Comparison of ENCODE assay signal across 10 mouse cellular contexts in the genomic region with DNA sequence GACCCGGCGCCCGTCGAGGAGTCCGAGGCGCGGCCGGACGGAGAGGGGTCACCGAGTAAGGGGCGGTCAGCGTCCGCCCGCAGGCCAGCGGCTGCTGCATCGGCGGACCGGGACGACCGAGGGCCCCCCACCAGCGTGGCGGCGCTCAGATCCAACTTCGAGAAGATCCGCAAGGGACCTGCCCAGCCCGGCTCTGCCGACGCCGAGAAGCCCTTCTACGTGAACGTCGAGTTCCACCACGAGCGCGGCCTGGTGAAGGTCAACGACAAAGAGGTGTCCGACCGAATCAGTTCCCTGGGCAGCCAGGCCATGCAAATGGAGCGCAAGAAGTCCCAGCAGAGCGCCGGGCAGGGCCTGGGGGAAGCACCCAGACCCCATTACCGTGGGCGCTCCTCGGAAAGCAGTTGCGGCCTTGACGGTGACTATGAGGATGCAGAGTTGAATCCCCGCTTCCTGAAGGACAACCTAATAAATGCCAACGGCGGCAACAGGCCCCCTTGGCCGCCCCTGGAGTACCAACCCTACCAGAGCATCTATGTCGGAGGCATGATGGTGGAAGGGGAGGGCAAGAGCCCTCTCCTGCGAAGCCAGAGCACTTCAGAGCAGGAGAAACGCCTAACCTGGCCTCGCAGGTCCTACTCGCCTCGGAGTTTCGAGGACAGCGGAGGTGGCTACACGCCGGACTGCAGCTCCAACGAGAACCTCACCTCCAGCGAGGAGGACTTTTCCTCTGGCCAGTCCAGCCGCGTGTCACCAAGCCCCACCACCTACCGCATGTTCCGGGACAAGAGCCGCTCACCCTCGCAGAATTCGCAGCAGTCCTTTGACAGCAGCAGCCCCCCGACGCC. TPM values are rescaled to one million over a fixed set of nuclear protein-coding genes. Genes with fewer than 3 reads are reported as not detected.
DNase-seq lines count a peak whose midpoint lies in the region; ATAC-seq and TF ChIP-seq lines count a peak whose summit lies in the region.
"Had no signal": no experiment of that assay in that cellular context is flagged by ENCODE, and none has a peak within 500 bp of the region (broad histone marks: within the 10 kb centered on the region; RNA-seq: fewer than 3 reads in every experiment).

No protein-coding gene starts in this region.

- H3K36me3 ChIP-seq in E14TG2a.4 (ENCODE audit: insufficient read depth, low read length): peaks cover 11% of the 10 kb centered on the region; the same call in 1 of the 2 replicates
- H3K36me3 ChIP-seq in embryonic facial prominence, embryonic 11.5 days (replicated peaks; ENCODE audit: control insufficient read depth, insufficient read depth, low read depth, low read length): no peaks in the 10 kb centered on the region
- peaks cover 4% of the 10 kb centered on the region; the same call in 1 of the 2 replicates for H3K36me3 ChIP-seq in hindbrain, embryonic 13.5 days
- H3K36me3 ChIP-seq in liver, embryonic 11.5 days (ENCODE audit: control insufficient read depth, insufficient read depth, low read length): no peaks in the 10 kb centered on the region; the same call in 1 of the 2 replicates
- H3K36me3 ChIP-seq in neural tube, embryonic 15.5 days: no peaks in the 10 kb centered on the region

- H3K27ac ChIP-seq in embryonic facial prominence, embryonic 11.5 days (replicated peaks; ENCODE audit: low read depth, low read length): no peak overlapping the region
- peak overlapping the region; percentile 93 for H3K27ac ChIP-seq in hindbrain, embryonic 13.5 days
- H3K27ac ChIP-seq in liver, embryonic 11.5 days (ENCODE audit: low read depth, low read length): no peak overlapping the region
- peak overlapping the region; percentile 96 for H3K27ac ChIP-seq in neural tube, embryonic 15.5 days (replicated peaks)
- H3K27ac ChIP-seq: macrophage had no signal

- H3K4me1 ChIP-seq in E14TG2a.4 (replicated peaks; ENCODE audit: low read depth, low read length): peaks cover 49% of the 10 kb centered on the region
- H3K4me1 ChIP-seq in embryonic facial prominence, embryonic 11.5 days (ENCODE audit: control insufficient read depth, insufficient read depth, low read length): peaks cover 8% of the 10 kb centered on the region
- peaks cover 78% of the 10 kb centered on the region for H3K4me1 ChIP-seq in hindbrain, embryonic 13.5 days (replicated peaks)
- H3K4me1 ChIP-seq in liver, embryonic 11.5 days (replicated peaks; ENCODE audit: control insufficient read depth, insufficient read depth, low read length): peaks cover 34% of the 10 kb centered on the region
- peaks cover 74% of the 10 kb centered on the region for H3K4me1 ChIP-seq in neural tube, embryonic 15.5 days

- peak overlapping the region; percentile 83 for H3K9ac ChIP-seq in embryonic facial prominence, embryonic 11.5 days (replicated peaks; ENCODE audit: low read length)
- peak overlapping the region; percentile 93 for H3K9ac ChIP-seq in hindbrain, embryonic 13.5 days
- peak overlapping the region; percentile 68 for H3K9ac ChIP-seq in liver, embryonic 11.5 days (ENCODE audit: low read depth, low read length)
- H3K9ac ChIP-seq in neural tube, embryonic 15.5 days (replicated peaks): peak overlapping the region; percentile 72

- no peak for ATAC-seq in embryonic facial prominence, embryonic 11.5 days (replicated peaks; ENCODE audit: insufficient number of reproducible peaks, low FRiP score, low TSS enrichment, low read depth)
- ATAC-seq in hindbrain, embryonic 13.5 days (ENCODE audit: low FRiP score): no peak
- no peak for ATAC-seq in liver, embryonic 11.5 days (replicated peaks; ENCODE audit: low FRiP score)
- ATAC-seq in neural tube, embryonic 15.5 days (ENCODE audit: low FRiP score): no peak
- ATAC-seq in granulocyte monocyte progenitor cell, adult 5-6 weeks (replicated peaks; ENCODE audit: poor library complexity, severe bottlenecking): no peak
- ATAC-seq: Patski had no signal

- H3K9me3 ChIP-seq in E14TG2a.4 (ENCODE audit: low read length): no peaks in the 10 kb centered on the region
- H3K9me3 ChIP-seq in embryonic facial prominence, embryonic 11.5 days (replicated peaks; ENCODE audit: control insufficient read depth, low read length): no peaks in the 10 kb centered on the region
- no peaks in the 10 kb centered on the region for H3K9me3 ChIP-seq in hindbrain, embryonic 13.5 days
- H3K9me3 ChIP-seq in liver, embryonic 11.5 days (ENCODE audit: control insufficient read depth, low read length): no peaks in the 10 kb centered on the region
- H3K9me3 ChIP-seq in neural tube, embryonic 15.5 days (replicated peaks): no peaks in the 10 kb centered on the region

- H3K27me3 ChIP-seq in E14TG2a.4 (ENCODE audit: insufficient read depth, low read length): peaks cover 40% of the 10 kb centered on the region
- H3K27me3 ChIP-seq in embryonic facial prominence, embryonic 11.5 days (ENCODE audit: control insufficient read depth, insufficient read depth, low read length): no peaks in the 10 kb centered on the region
- H3K27me3 ChIP-seq in hindbrain, embryonic 13.5 days: 0 out of 2 replicates have a peak, but pooled peaks cover 3% of the 10 kb centered on the region
- H3K27me3 ChIP-seq in liver, embryonic 11.5 days (replicated peaks; ENCODE audit: control insufficient read depth, insufficient read depth, low read length): peaks cover 20% of the 10 kb centered on the region
- H3K27me3 ChIP-seq in neural tube, embryonic 15.5 days (replicated peaks): no peaks in the 10 kb centered on the region
- H3K27me3 ChIP-seq: Patski had no signal

- peak overlapping the region; percentile 97 for H3K4me2 ChIP-seq in embryonic facial prominence, embryonic 11.5 days (ENCODE audit: low read depth, low read length)
- peak overlapping the region; percentile 98 for H3K4me2 ChIP-seq in hindbrain, embryonic 13.5 days
- H3K4me2 ChIP-seq in liver, embryonic 11.5 days: peak overlapping the region; percentile 80
- peak overlapping the region; percentile 94 for H3K4me2 ChIP-seq in neural tube, embryonic 15.5 days

- no peak for TF ChIP-seq CTCF in E14TG2a.4 (conservative IDR thresholded peaks at IDR 0.05; ENCODE audit: low read length)

- WGBS in embryonic facial prominence, embryonic 11.5 days: 2% methylated on average over 70 of the region's 71 CpGs
- WGBS in hindbrain, embryonic 13.5 days: 1% methylated on average over 68 of the region's 71 CpGs
- 3% methylated on average over 71 of the region's 71 CpGs for WGBS in liver, embryonic 11.5 days
- 1% methylated on average over 71 of the region's 71 CpGs for WGBS in neural tube, embryonic 15.5 days

- H3K4me3 ChIP-seq in E14TG2a.4 (replicated peaks; ENCODE audit: low read length): peak overlapping the region; percentile 87
- H3K4me3 ChIP-seq in embryonic facial prominence, embryonic 11.5 days (ENCODE audit: low read depth, low read length): peak overlapping the region; percentile 93
- peak overlapping the region; percentile 88 for H3K4me3 ChIP-seq in hindbrain, embryonic 13.5 days
- H3K4me3 ChIP-seq in liver, embryonic 11.5 days (ENCODE audit: low read depth, low read length): peak overlapping the region; percentile 83
- peak overlapping the region; percentile 75 for H3K4me3 ChIP-seq in neural tube, embryonic 15.5 days (replicated peaks)

- peak; percentile 9 for DNase-seq in gastrocnemius, adult 18-20 months (ENCODE audit: low spot score)
- DNase-seq in gastrocnemius, postnatal 25 days: no peak
- DNase-seq in embryonic facial prominence, embryonic 11.5 days (ENCODE audit: low spot score): peak; percentile 30
- peak; percentile 62 for DNase-seq in liver, embryonic 11.5 days (ENCODE audit: low spot score)

RNA-seq across cellular contexts. Expression of gene Bcr, which starts 1.2 kb away (rescaled TPM):
- 1 to 10 TPM; 5.0 to 6.0 TPM for total RNA-seq in gastrocnemius, adult 18-20 months (2021)
- 1 to 10 TPM; 3.6 to 4.8 TPM for total RNA-seq in gastrocnemius, postnatal 25 days (2021)
- 10.3 and 11.2 TPM in 2 replicates for polyA plus RNA-seq in embryonic facial prominence, embryonic 11.5 days (2014; fragmentation: Nextera tagmentation; extraction: Ambion mirVana)
- polyA plus RNA-seq in hindbrain, embryonic 13.5 days (2015; fragmentation: Nextera tagmentation; extraction: Ambion mirVana): 15.1 and 15.8 TPM in 2 replicates
- 4.2 and 6.8 TPM in 2 replicates for polyA plus RNA-seq in liver, embryonic 11.5 days (2014; fragmentation: Nextera tagmentation; extraction: Ambion mirVana)
- 13.9 and 15.6 TPM in 2 replicates for polyA plus RNA-seq in neural tube, embryonic 15.5 days (2015; fragmentation: Nextera tagmentation; extraction: Ambion mirVana)
- 28.1 and 32.0 TPM in 2 replicates for total RNA-seq in granulocyte monocyte progenitor cell, adult 5-6 weeks (2014; fragmentation: Nextera tagmentation)
- total RNA-seq in granulocyte monocyte progenitor cell, adult 5-6 weeks (2017): 17.7 and 24.5 TPM in 2 replicates

RNA-seq across cellular contexts. Expression of gene Rab36, which starts 24.7 kb away (rescaled TPM):
- total RNA-seq in gastrocnemius, adult 18-20 months (2021): under 1 TPM; 0.28 to 0.32 TPM
- total RNA-seq in gastrocnemius, postnatal 25 days (2021): under 1 TPM; 0.46 to 0.54 TPM
- 7.6 and 8.5 TPM in 2 replicates for polyA plus RNA-seq in embryonic facial prominence, embryonic 11.5 days (2014; fragmentation: Nextera tagmentation; extraction: Ambion mirVana)
- polyA plus RNA-seq in hindbrain, embryonic 13.5 days (2015; fragmentation: Nextera tagmentation; extraction: Ambion mirVana): 14.4 and 15.7 TPM in 2 replicates
- polyA plus RNA-seq in liver, embryonic 11.5 days (2014; fragmentation: Nextera tagmentation; extraction: Ambion mirVana): 6.5 and 7.8 TPM in 2 replicates
- 16.7 and 17.4 TPM in 2 replicates for polyA plus RNA-seq in neural tube, embryonic 15.5 days (2015; fragmentation: Nextera tagmentation; extraction: Ambion mirVana)
- 1.6 and 2.1 TPM in 2 replicates for total RNA-seq in granulocyte monocyte progenitor cell, adult 5-6 weeks (2014; fragmentation: Nextera tagmentation)
- total RNA-seq in granulocyte monocyte progenitor cell, adult 5-6 weeks (2017): 0.99 TPM in 1 of 2 replicates, not detected in the other

RNA-seq across cellular contexts. Expression of gene Rsph14, which starts 29.2 kb away (rescaled TPM):
- total RNA-seq in gastrocnemius, adult 18-20 months (2021): not detected
- total RNA-seq in gastrocnemius, postnatal 25 days (2021): not detected
- not detected in 2 replicates for polyA plus RNA-seq in embryonic facial prominence, embryonic 11.5 days (2014; fragmentation: Nextera tagmentation; extraction: Ambion mirVana)
- polyA plus RNA-seq in hindbrain, embryonic 13.5 days (2015; fragmentation: Nextera tagmentation; extraction: Ambion mirVana): 0.91 and 1.0 TPM in 2 replicates
- not detected in 2 replicates for polyA plus RNA-seq in liver, embryonic 11.5 days (2014; fragmentation: Nextera tagmentation; extraction: Ambion mirVana)
- polyA plus RNA-seq in neural tube, embryonic 15.5 days (2015; fragmentation: Nextera tagmentation; extraction: Ambion mirVana): 0.46 and 0.58 TPM in 2 replicates
- total RNA-seq in granulocyte monocyte progenitor cell, adult 5-6 weeks (2014; fragmentation: Nextera tagmentation): not detected in 2 replicates
- total RNA-seq in granulocyte monocyte progenitor cell, adult 5-6 weeks (2017): not detected in 2 replicates
- polyA plus RNA-seq: macrophage, Patski had no signal

Comparison
In these comparisons a context has a peak if more than half of its experiments do, and no peak if none do; other contexts are left out.
1. H3K27ac ChIP-seq: peak in hindbrain, embryonic 13.5 days (single experiment) and neural tube, embryonic 15.5 days (single experiment); none in embryonic facial prominence, embryonic 11.5 days (single experiment) and liver, embryonic 11.5 days (single experiment).
2. Peak in every context shown above with its lines, with median percentiles within 50 percentile points of each other: H3K4me3 ChIP-seq, H3K4me2 ChIP-seq and H3K9ac ChIP-seq.